Mouse (Mus musculus) Muller cell, postnatal 12 days (primary cell): Measurements from ENCODE around the gene Serpina3n.
"Not testable (repeated sequence)": the region's sequence is repeated elsewhere in the genome, so short reads cannot be mapped to it uniquely, and the experiment has no call there.

ENCODE experiments used
- DNase-seq: peaks from one replicate; pipeline ENCODE4 v3.0.0-alpha.2; 2015; ENCODE audit errors: inconsistent ontology term

Gene Serpina3n

DNA sequence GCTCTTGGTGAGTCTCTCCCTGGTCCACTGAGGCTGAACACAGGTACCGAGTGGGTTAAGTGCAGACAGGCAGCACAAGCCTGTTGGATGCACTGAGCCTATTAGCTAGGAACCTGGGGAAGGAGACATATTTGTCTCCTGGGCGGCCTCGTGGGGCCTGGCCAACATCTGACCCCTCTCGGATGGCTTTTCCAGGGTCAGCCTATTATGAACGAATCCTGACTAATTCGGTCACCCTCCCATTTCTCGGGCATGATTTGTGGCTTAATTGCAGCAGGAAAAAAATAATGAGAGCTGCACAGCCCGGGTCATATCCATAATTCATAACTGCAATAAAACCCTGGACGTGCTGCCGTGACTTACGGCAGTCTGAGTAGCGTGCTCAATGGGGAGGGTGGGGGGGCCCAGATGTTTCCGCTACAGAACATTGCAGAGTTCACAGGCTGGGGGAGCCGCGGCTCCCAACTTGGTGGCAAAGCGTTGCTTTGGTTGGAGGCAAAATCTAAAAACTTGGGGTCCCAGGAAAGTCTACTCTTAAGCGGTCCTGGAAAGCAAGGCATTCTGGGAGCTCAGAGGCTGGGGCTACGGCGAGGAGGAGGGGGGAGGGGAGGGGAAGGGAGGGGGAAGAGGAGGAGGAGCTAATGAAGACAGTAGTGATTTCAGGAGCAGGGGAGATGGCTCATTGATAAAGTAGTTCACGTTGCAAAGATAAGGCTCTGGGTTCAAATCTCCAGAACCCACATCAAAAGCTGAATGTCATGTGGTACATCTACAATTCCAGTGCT lies 27.6 kb downstream of the Serpina3n start:
- peak; percentile 54 for DNase-seq

- peak; percentile 64 for DNase-seq
Measured at GRCm38 (mm10) chr12:104440087-104440760, 33.7 kb downstream of the Serpina3n start.

GRCm38 (mm10) chr12:104443716-104444115 lies 37.2 kb downstream of the Serpina3n start:
- no peak for DNase-seq

DNA sequence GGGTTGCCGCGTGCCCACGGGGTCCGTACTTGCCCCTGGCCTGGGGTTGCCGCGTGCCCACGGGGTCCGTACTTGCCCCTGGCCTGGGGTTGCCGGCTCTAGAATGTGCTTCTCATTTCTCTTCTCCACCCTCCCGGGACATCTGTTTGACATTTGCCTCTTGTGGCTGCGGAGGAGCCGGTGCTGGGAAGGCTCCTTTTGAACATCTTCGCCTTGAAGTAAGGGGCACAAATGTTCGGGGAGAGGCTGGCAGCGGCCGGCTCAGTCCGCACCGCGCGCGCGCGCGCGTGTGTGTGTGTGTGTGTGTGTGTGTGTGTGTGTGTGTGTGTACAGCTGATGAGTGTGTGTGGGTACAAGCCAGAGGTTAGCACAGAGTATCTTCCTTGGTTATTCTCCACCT lies 40.5 kb downstream of the Serpina3n start:
- not testable (repeated sequence) for DNase-seq

- DNase-seq, result no peak
Measured at GRCm38 (mm10) chr12:104448099-104448498, 41.6 kb downstream of the Serpina3n start.

DNA sequence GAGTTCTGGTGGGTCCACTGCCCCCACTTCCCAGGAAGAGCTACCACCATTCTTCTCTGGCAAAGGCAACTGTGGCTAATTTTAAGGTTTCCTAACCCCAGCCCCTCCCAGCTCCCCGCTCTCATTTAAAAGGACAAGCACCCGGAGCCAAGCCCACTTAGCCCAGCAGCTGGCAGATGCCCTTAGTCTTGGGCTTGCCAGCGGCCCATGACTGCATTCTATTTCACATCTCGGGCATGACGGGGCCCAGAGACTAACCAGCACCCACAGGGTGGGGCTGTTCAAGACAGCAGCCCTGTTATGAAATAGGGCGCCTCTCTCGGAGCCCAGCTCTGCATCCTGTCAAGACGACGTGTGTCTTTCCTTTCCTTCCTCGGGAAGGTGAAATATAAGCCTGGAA lies 43.7 kb downstream of the Serpina3n start:
- no peak for DNase-seq

- no peak for DNase-seq
Measured at GRCm38 (mm10) chr12:104453002-104453401, 46.5 kb downstream of the Serpina3n start.

GRCm38 (mm10) chr12:104459377-104459776 lies 52.8 kb downstream of the Serpina3n start:
- no peak for DNase-seq

DNA sequence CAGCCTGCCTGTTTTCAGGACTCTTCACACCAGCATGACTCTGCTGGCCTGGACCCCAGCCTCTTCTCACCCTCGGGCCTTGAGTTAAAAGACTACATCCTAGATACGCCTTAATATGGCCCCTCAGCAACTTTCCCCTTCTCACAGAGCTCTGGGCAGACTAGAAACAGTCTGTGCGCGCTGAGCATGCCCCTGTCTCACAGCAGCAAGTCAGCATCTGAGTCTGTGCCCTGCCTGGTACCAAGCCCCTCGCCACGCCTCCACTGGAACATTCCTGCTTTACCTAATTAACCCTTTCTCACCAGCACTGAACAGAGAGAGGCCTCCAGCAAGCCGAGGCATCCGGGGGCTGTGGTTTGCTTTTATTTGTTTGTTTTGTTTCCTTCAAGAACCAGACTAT lies 54.8 kb downstream of the Serpina3n start:
- no peak for DNase-seq
